Comparison of ENCODE assay signal across 14 mouse cellular contexts in the genomic region with DNA sequence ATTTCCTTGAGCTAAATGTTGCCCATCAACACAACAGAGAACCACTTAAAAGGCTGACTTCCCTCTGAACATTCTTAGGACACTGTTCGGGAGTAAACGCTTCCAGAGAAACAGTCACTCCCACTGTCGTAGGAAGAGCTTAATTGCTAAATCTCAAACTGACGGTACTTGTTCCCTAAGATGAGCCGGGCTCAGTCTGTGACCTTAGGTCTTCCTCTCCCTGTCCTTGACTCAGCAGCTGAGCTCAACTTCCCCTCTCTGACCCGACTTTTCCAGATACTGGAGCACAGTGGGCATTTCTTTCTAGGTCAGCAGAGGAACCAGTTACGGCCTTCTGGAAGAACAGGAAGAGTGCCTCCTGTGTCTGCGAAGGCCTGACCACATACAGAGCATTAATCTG.
A peak's percentile ranks its signal among the peaks of the same experiment; 100 is the strongest.
DNase-seq lines count a peak whose midpoint lies in the region; ATAC-seq and TF ChIP-seq lines count a peak whose summit lies in the region.
"Had no signal": no experiment of that assay in that cellular context is flagged by ENCODE, and none has a peak within 500 bp of the region (broad histone marks: within the 10 kb centered on the region; RNA-seq: fewer than 3 reads in every experiment).

No protein-coding gene starts in this region.

- H3K27ac ChIP-seq in kidney, postnatal 0 days = no peak overlapping the region
- peak overlapping the region; percentile 77 for H3K27ac ChIP-seq in bone marrow macrophage, adult 2 months (ENCODE audit: insufficient read depth, low read depth, low read length)
- H3K27ac ChIP-seq in macrophage = peak overlapping the region; percentile 85

- H3K36me3 ChIP-seq in kidney, postnatal 0 days (ENCODE audit: insufficient read depth, low read length) = no peaks in the 10 kb centered on the region
- no peaks in the 10 kb centered on the region for H3K36me3 ChIP-seq in macrophage (ENCODE audit: inconsistent target)

- TF ChIP-seq CTCF in kidney, postnatal 0 days (IDR thresholded peaks at IDR 0.05; ENCODE audit: low read depth) = no peak
- no peak for TF ChIP-seq CTCF in bone marrow macrophage, adult 2 months (IDR thresholded peaks at IDR 0.05; ENCODE audit: low read depth, low read length)

- H3K79me2 ChIP-seq in macrophage (ENCODE audit: inconsistent target) = no peaks in the 10 kb centered on the region

- no peaks in the 10 kb centered on the region for H3K9me3 ChIP-seq in kidney, postnatal 0 days (replicated peaks; ENCODE audit: low read length)

- H3K4me2 ChIP-seq in kidney, postnatal 0 days (ENCODE audit: low read length) = no peak overlapping the region

- H3K4me1 ChIP-seq in kidney, postnatal 0 days (replicated peaks; ENCODE audit: insufficient read depth, low read length) = 0 out of 2 replicates have a peak, but pooled peaks cover 7% of the 10 kb centered on the region
- H3K4me1 ChIP-seq in bone marrow macrophage, adult 2 months (ENCODE audit: control insufficient read depth, insufficient read depth, low read length) = peaks cover 41% of the 10 kb centered on the region

- H3K27me3 ChIP-seq in kidney, postnatal 0 days (ENCODE audit: insufficient read depth, low read length) = no peaks in the 10 kb centered on the region
- H3K27me3 ChIP-seq: Patski had no signal

- no peak for TF ChIP-seq POLR2A in bone marrow macrophage, adult 2 months (IDR thresholded peaks at IDR 0.05; ENCODE audit: borderline replicate concordance, low read depth, low read length)

- peak; percentile 31 for DNase-seq in embryo, embryonic 10.5 days (ENCODE audit: low spot score)
- no peak for DNase-seq in embryo, embryonic 9.5 days (ENCODE audit: extremely low spot score)
- DNase-seq in kidney, postnatal 0 days (ENCODE audit: low spot score) = peak; percentile 47
- DNase-seq in kidney, adult 8-10 months = no peak
- no peak for DNase-seq in frontal cortex, adult 2 months (ENCODE audit: extremely low spot score in 1 of 2, low spot score in 1 of 2)
- DNase-seq in cerebellum, postnatal 25 days = no peak
- DNase-seq: cerebellum, adult 18-20 months; gastrocnemius, postnatal 25 days; left cerebral cortex, postnatal 4 days; right cerebral cortex, adult 18-20 months had no signal

- ATAC-seq in kidney, postnatal 0 days (replicated peaks; ENCODE audit: low FRiP score, low read depth) = no peak
- ATAC-seq: midbrain, embryonic 16.5 days; Patski had no signal

- no peak overlapping the region for H3K9ac ChIP-seq in kidney, postnatal 0 days (ENCODE audit: low read depth, low read length)

- WGBS in kidney, postnatal 0 days = 33% methylated on average over 8 of the region's 8 CpGs
- WGBS in macrophage (ENCODE audit: missing documents) = 7% methylated on average over 8 of the region's 8 CpGs

- H3K4me3 ChIP-seq in kidney, postnatal 0 days (replicated peaks; ENCODE audit: low read depth, low read length) = no peak overlapping the region
- peak overlapping the region; percentile 12; the same call in 1 of the 2 replicates for H3K4me3 ChIP-seq in bone marrow macrophage, adult 2 months (ENCODE audit: insufficient read depth, low read length)
- H3K4me3 ChIP-seq in macrophage (ENCODE audit: inconsistent target) = no peak overlapping the region

Comparison
In these comparisons a context has a peak if more than half of its experiments do, and no peak if none do; other contexts are left out.
1. DNase-seq: peak in embryo, embryonic 10.5 days (single experiment) and kidney, postnatal 0 days (single experiment); none in embryo, embryonic 9.5 days (single experiment), kidney, adult 8-10 months (0 of 2), frontal cortex, adult 2 months (0 of 2) and cerebellum, postnatal 25 days (0 of 2).